Mouse (Mus musculus) urinary bladder, postnatal 4 days (tissue): ENCODE results near the gene Rhou.
A peak's percentile ranks its signal among the peaks of the same experiment; 100 is the strongest.

Experiments used
- DNase-seq, 2 experiments: peaks; one replicate each; pipeline ENCODE4 v3.0.0; 2021 to 2022; ENCODE audit warnings: low spot score in 2 of 2

Rhou gene

DNA sequence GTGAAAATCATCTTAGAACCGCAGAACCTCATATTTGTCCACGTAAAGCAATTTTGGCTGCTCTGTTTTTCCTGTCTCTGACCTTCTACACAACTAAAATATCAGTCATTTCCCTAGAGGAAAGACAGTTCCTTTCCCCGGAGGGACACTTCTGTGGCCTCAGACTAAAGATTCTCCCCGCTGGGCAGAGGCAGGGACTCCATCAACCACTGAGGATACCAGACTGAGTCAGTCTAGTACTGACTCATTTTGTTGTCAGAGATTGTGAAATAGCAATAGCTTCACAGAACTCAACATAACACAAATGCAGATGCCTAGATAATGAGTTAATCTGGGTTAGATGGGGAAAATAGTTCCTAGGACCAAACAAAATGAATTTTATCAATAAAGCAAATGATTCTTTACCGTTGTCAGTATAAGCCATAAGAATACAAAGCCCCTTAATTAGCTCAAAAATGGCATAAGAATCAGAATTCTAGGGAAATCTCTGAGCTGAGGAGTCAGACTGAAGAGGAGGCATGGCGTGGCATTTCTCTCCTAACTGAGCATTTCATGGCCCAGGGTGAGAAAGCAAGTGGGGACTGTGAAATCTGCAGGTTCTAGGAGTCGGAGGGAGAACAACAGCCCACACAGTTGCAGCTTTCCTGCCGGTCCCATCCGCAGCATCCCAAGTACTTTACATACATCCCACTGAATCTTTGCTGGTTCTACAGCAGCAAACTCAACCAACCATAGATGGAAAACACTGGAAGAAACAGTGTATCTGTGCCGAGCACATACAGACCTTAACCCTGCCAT, 38.6 kb downstream of the Rhou start:
- DNase-seq = no peak

GRCm38 (mm10) chr8:123696167-123696566, 42.4 kb downstream of the Rhou start:
- no peak for DNase-seq

GRCm38 (mm10) chr8:123697329-123697728, 43.6 kb downstream of the Rhou start:
- DNase-seq = no peak

DNA sequence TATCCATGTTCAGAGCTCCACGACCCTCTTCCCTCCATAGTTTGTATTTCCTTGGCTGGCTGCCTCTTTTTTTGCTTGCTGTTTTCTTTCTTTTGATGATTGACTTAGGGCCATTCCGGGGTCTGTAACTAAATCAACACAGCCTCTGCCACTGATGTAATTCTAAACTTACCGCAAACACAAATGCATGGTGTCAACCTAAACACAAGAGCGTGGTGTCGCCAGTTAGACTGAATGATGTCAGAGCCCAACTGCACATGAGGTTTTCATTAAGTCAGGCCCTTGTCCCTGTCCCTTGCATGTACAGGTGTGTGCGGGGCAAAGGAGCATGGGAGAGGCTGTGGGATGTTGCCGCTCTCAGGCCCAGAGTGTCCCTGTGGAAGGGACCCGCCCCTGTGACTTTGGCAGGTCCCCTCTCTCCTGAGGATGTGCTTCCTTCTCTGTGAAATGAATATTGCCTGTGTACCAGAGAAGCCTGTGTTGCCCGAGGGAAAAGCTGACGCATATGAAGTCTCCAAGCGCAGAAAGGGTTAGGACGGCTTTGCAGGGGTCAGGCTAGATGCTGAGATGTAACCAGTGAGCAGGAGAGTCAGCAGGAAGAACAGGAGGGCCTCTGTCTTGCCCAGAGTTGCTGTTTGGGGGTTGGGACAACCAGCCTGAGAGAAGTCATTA, 46.8 kb downstream of the Rhou start:
- no peak for DNase-seq

- peak; percentile 74 for DNase-seq
Measured at GRCm38 (mm10) chr8:123701952-123702587, 48.3 kb downstream of the Rhou start.

DNA sequence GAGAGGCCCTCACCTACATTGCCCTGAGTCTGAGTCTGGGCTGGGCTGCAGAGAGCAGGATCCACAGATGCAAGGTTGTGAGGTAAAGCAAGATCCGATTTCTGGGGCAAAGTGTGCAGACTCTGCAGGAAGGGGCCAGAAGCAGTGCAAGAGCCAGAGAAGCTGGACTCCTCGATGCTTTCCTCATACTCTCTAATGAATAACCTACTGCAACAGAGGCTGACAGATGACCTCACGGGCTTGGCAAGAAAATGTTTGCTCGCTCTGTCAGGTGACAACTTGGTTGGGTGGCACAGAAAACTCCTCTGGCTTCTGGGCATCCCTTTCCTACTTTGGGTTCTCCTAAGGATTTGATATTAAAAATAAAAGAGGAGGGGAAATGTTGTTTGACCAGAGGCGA, 51.6 kb downstream of the Rhou start:
- no peak for DNase-seq

DNA sequence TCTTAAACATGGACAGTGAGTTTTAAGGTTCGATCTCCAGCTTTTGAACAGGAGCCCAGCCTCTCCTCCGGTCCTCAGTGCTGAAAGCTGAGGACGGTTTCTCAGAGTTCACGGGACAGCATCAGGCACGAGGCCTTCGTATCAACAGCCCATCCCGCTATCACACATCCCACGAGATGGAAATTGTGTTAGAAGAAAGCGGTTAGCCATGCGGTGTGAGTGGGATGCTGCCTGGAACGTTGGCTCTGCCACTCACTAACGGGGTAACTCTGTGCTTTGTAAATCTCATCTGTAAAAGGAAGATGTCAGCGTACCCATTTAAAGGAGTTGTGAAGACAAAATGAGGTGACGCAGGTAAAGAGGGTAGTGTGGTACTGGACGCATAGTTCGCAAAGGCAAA, 53.4 kb downstream of the Rhou start:
- DNase-seq = no peak

GRCm38 (mm10) chr8:123708729-123709128, 55.0 kb downstream of the Rhou start:
- DNase-seq = no peak

DNA sequence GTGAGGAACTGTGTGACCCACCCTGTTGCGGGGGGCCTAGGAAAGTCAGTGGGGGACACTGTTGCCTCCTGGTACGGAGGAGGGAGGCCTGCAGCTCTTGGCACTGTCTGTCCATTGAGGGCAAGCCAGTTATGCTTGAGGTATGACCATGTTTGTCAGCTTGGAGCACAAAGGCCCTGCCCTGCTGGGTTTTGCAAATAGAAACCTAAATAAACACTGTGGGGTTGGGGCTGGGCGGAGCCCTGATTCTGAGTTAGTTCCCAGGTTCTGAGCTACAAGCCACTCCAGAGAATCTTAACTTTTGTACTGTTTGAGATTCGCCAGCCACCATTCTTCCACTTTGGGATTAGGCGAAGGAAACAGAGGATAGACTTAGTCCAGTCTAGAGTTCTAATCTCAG, 56.6 kb downstream of the Rhou start:
- DNase-seq = no peak
